Mouse (Mus musculus) B cell, adult 2 months (primary cell): ENCODE measurements around the gene Kif1c.

ENCODE experiments used
- DNase-seq, 2 experiments: peaks; one replicate each; pipeline ENCODE4 v3.0.0; 2022

Kif1c gene

GRCm38 (mm10) chr11:70667271-70668150 lies 32.8 kb upstream of the Kif1c start:
- DNase-seq: no peak

DNA sequence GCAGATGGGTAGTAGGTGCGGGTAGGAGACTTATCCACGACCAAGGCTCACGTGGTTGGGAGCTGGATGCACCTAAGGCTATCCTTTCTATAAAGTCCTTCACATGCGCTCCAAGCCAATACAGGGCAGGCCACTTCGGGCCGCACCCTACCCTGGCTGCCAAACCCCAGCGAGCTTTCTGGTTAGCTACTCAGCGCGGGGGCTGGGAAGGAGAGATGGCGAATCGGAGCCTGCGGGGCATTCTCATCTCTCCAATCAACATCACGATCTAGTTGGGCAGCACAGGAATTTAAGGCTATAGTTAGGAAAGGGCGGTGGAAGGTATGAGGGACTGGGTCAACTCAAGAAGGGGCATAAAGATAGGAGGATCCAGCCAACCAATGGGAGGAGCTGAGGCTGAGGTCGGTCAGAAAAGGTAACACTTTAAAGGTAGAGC lies 32.0 kb upstream of the Kif1c start:
- no peak for DNase-seq

GRCm38 (mm10) chr11:70668771-70669505 lies 31.4 kb upstream of the Kif1c start, which contains the start of gene Spag7:
TSS of gene Spag7 (minus strand) at chr11:70669416.
- peak; percentile 91 to 93 for DNase-seq

- peak; percentile 87 to 89 for DNase-seq
Measured at GRCm38 (mm10) chr11:70669582-70670345, 30.6 kb upstream of the Kif1c start.

- no peak for DNase-seq
Measured at GRCm38 (mm10) chr11:70670483-70670882, 29.9 kb upstream of the Kif1c start.

DNA sequence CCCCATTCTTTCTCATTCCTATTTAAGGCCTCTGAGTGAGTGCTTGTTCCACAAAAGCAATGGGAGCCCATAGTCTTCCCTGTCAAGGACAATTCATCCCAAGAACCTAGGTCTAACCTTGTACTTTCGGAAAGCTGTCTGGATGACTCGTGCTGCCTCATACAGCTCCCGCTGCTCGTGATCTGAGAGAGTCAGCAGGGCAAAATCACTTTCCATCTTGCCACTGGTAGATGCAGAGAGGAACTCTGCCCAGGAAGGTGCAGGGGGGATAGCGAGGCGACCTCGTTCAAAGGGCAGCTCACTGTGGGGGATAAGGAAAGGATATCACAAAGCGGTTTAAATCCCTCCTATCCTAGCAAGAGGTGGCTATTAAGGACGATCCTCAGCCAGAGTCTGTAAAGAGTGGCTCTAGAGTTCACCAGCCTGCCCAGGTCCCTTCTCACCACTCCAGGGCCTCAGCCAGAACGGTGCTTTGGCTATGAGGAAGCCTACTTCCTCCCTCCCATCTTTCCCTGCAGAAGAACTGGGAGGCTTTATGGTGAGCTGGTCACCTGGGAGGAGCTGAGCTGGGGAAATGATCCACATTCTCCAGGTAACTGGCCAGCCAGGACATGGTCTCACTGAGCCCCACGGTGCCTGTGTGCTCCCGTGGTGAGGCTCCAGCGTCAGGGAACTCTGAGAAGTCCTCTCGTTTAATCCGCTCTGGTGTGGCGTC lies 28.9 kb upstream of the Kif1c start:
- DNase-seq: no peak

- DNase-seq: no peak
Measured at GRCm38 (mm10) chr11:70674014-70674413, 26.3 kb upstream of the Kif1c start.

GRCm38 (mm10) chr11:70674501-70674900 lies 25.8 kb upstream of the Kif1c start:
- DNase-seq: no peak

DNA sequence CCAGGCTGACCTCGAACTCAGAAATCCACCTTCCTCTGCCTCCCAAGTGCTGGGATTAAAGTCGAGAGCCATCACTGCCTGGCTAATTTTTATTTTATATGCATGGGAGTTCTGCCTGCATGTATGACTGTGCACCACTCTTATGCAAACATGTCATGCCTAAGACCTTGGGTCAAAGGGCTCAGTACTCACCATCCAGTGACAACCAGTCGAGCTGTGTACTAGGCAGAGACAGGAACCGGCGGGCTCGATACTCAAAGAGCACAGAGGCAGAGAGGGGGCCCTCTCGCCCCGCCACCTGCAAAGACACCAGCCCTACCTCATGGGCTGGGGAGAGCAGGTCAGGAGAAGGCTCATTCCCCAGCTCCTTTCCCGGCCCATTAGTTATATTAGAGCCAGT lies 22.3 kb upstream of the Kif1c start:
- no peak for DNase-seq

- no peak for DNase-seq
Measured at GRCm38 (mm10) chr11:70678576-70678975, 21.8 kb upstream of the Kif1c start.

DNA sequence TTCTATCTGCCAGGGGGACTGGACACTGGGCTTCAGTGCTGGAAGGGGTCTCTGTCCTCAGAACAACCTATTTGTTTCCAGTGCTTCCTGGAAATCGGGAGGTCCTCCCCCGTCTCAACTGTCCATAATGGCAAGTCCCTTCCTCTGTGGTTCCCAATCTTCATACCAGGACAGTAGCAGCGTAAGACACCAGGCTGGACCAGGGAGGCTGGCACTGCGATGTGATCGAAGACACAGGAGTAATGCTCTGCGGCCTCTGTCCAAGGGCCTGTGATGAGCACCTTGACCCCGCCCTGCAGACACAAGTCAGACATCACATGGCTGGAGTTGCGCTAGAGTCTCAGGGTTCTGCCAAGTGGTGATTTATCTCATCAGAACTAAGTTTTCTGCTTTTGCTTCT lies 21.0 kb upstream of the Kif1c start:
- no peak for DNase-seq

DNA sequence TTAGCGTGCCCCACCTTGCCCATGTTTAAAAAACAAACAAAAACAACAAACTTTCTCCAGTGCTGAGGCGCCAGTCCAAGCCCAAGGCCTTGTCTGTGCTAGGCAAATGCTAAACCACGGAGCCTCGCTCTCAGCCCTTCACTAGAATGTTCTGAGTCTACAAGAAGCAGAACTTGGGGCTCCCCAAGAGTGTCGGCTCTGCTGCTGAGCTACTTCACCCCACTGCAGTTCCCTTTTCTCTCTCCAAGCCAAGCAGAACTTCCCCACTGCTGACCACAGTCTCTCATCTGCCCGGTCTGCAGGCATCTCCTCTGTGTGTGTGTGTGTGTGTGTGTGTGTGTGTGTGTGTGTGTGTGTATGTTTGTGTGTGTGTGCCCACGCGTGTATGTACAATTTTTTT lies 20.5 kb upstream of the Kif1c start:
- peak; percentile 60 to 64 for DNase-seq

- DNase-seq: no peak
Measured at GRCm38 (mm10) chr11:70681170-70681569, 19.2 kb upstream of the Kif1c start.

DNA sequence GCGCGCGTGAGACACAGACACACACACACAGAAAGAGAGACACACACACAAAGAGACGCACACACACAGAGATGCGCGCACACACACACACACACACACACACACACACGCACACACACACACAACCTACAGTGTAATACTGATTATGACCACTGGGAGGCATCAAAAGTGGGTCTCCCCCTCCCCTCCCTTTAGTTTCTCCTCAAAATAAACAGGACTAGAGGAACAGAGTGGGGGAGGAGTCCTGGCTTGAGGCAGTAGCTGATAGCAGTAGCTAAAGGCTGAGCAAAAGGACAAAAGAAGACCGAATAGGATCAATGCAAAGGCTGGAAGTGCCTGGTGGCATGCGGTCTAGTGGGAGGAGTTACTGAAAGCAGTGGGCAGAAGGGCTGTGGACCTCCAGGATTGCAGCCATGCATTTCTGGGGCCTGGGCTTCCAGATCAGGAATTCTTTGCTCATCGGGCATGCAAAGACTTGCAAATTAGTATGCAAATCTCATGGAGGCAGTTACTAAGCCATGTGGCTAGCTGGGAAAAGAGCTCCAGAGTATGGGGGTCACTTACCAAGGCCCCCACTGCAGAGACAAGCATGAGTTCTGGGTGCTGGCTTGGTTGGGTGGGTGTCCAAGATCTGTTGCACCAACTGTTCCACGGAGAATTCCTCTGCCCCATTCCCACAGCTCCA lies 18.3 kb upstream of the Kif1c start:
- DNase-seq: peak; percentile 50 to 51

DNA sequence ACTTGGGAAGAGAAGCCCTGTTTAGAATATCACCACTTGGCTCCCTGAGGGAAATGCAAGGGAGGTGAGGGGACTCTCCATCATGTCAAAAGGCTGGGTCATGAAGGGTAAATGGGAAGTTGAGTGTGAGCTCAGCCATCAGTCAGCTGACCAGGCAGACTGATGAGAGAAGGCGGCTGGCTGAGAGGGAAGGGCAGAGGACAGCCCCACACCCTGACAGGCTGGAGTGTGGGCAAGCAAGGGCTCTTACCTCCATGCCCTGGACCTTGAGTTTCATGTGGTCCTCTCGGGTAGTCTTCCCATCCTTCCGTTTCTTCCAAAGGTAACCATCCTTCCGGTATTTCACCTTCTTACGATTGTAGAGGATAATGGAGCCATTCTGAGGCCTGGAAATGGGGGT lies 16.7 kb upstream of the Kif1c start:
- DNase-seq: no peak

DNA sequence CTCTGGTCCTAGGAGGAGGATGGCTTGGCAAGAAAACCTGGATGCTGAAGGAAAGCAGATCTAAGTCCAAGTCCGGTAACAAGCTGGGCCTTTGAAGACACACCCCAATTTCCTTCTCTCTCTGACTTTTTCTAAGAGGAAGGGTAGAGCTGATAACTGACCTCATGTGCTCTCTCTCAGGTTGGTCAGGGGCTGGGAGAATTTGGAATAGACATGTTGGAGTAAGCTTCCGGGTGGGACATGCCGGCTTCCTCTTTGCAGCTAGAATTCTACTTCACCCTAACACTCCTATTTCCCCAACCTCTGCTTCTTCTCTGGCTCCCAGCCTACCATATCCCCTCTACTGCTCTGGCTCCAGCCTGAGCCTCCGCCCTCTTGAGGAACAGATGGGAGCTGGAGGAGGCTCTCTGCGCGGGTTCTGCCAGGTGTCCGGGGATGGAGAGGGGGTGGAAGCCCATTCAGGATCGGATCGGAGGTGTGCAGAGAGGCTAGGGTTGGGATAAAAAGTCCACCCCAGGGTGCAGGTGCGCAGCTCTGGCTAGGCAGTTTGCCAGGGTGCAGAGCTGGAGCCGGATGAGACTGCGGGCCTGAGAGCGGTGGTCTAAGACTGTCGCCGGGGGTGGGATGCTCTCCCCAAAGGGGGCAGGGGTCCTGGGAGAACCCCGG lies 13.3 kb upstream of the Kif1c start:
- no peak for DNase-seq

DNA sequence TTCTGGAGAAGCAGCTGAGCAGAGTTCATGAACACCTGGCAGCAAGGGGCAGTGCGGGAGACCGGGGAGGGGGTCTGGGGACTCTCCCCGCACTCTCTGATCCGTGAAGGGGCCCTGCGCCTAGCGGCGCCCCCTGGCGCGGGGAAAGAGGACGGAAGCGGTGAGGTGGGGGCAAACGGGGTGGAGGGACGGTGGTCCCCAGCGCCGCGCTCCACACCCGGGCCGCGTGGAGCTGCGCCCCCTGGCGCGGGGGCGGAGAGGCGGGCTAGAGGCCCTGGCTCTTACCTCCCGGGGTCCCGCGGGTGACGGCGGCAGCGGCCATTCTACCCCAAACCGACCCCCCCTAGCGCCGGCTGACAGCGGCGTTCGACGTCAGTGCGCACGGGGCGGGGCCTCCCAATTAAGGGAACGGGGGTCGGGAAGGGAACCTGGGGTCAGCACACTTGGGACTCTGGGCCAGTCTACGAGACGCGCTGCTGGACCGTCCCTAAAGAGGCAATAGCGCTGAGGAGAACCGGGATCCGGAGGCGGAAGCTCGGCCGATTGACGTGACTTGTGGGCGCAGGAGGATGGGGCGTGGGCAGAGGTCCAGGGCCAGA lies 12.6 kb upstream of the Kif1c start, which contains the start of gene Camta2:
TSS of gene Camta2 (minus strand) at position 505 of the 599 bp plus-strand sequence.
- peak; percentile 84 to 85 for DNase-seq

- DNase-seq: no peak
Measured at GRCm38 (mm10) chr11:70688372-70688771, 12.0 kb upstream of the Kif1c start.

- DNase-seq: no peak
Measured at GRCm38 (mm10) chr11:70689578-70689977, 10.8 kb upstream of the Kif1c start.

DNA sequence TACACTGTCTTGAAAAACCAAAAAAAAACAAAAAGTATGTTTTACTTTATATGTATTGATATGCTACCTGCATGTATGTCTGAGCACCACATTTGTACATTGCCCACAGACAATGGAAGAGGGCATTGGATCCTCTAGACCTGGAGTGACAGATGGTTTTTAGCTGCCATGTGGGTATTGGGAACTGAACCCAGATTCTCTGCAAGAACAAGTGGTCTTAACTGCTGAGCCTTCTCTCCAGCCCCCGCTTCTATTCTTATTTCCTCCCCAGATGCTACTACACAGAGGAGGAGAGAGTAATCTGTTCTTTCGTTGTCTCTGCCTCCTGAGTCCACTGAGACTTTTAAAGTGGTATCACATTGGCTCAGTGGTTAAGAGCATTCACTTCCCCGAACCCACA lies 6.8 kb upstream of the Kif1c start:
- no peak for DNase-seq

- peak; percentile 39 to 60 for DNase-seq
Measured at GRCm38 (mm10) chr11:70697376-70697775, 3.0 kb upstream of the Kif1c start.
